Mouse (Mus musculus) megakaryocyte, adult 5-6 weeks (primary cell): ENCODE measurements around the gene Slc1a5. TPM values are rescaled to one million over a fixed set of nuclear protein-coding genes. Genes with fewer than 3 reads are reported as not detected.

Experiments
- ATAC-seq: 2 replicates; pipeline ENCODE4 v1.8.0; 2016; ENCODE audit warnings: mild to moderate bottlenecking, inconsistent platforms; ENCODE audit not compliant: poor library complexity, severe bottlenecking
- total RNA-seq, 2 experiments: library from RNA; stranded (forward) in 1 of 2; stranded (reverse) in 1 of 2; fragments of 153-499, 151-499 nt in 1 of 2; fragments of 221-1000, 200-1000 nt in 1 of 2; gene quantifications; 2 replicates each; pipeline versions ENCODE4 v1.2.3 to v1.2.4; 2015 to 2017

Gene Slc1a5
- 48.1 and 55.7 TPM in 2 replicates for total RNA-seq (2015)
- total RNA-seq (2017): 27.8 and 28.4 TPM in 2 replicates

GRCm38 (mm10) chr7:16780825-16781554, at the start of gene Slc1a5:
Gene Slc1a5 (plus strand): TSS chr7:16781340.
- ATAC-seq: peak; percentile 87

- ATAC-seq: no peak
These were observed 49.2 kb upstream of the Slc1a5 start for GRCm38 (mm10) chr7:16731893-16732422.

- no peak for ATAC-seq
These were observed 43.5 kb upstream of the Slc1a5 start for GRCm38 (mm10) chr7:16737606-16738072.

GRCm38 (mm10) chr7:16738073-16738696, 43.0 kb upstream of the Slc1a5 start, which contains the start of gene Ap2s1:
Gene Ap2s1 (plus strand): TSS chr7:16738410.
- peak; percentile 99 for ATAC-seq

- ATAC-seq: no peak
These were observed 42.0 kb upstream of the Slc1a5 start for GRCm38 (mm10) chr7:16739056-16739604.

- ATAC-seq: no peak
These were observed 35.8 kb upstream of the Slc1a5 start for GRCm38 (mm10) chr7:16745373-16745772.

GRCm38 (mm10) chr7:16746093-16746492, 35.0 kb upstream of the Slc1a5 start:
- ATAC-seq: peak; percentile 59

- no peak for ATAC-seq
These were observed 33.5 kb upstream of the Slc1a5 start for GRCm38 (mm10) chr7:16747656-16748055.

GRCm38 (mm10) chr7:16752016-16752415, 29.1 kb upstream of the Slc1a5 start:
- ATAC-seq: no peak

- ATAC-seq: no peak
These were observed 25.6 kb upstream of the Slc1a5 start for GRCm38 (mm10) chr7:16755362-16756017.

GRCm38 (mm10) chr7:16758872-16759574, 22.1 kb upstream of the Slc1a5 start:
- no peak for ATAC-seq

GRCm38 (mm10) chr7:16760292-16760691, 20.8 kb upstream of the Slc1a5 start:
- peak; percentile 63 for ATAC-seq

GRCm38 (mm10) chr7:16761005-16761481, 20.1 kb upstream of the Slc1a5 start:
- no peak for ATAC-seq

- no peak for ATAC-seq
These were observed 19.5 kb upstream of the Slc1a5 start for GRCm38 (mm10) chr7:16761630-16762029.

GRCm38 (mm10) chr7:16763463-16764218, 17.5 kb upstream of the Slc1a5 start:
- ATAC-seq: no peak

GRCm38 (mm10) chr7:16766443-16766842, 14.7 kb upstream of the Slc1a5 start:
- ATAC-seq: no peak

- no peak for ATAC-seq
These were observed 5.3 kb upstream of the Slc1a5 start for GRCm38 (mm10) chr7:16775888-16776287.

- no peak for ATAC-seq
These were observed 1.1 kb upstream of the Slc1a5 start for GRCm38 (mm10) chr7:16780076-16780475.

GRCm38 (mm10) chr7:16781555-16781815, 345 bp downstream of the Slc1a5 start:
- peak; percentile 4 for ATAC-seq
